Mouse (Mus musculus): ENCODE data around the gene Bahcc1.

The Bahcc1 gene

GRCm38 (mm10) chr11:120232230-120233097 is at the start of gene Bahcc1:
Gene Bahcc1, plus strand, starts transcription at chr11:120232947.
- peak; percentile 100 for DNase-seq

GRCm38 (mm10) chr11:120183180-120183579 is 49.6 kb upstream of the Bahcc1 start:
- DNase-seq, result no peak

- no peak for DNase-seq
Observed at GRCm38 (mm10) chr11:120183708-120184107, 49.0 kb upstream of the Bahcc1 start.

GRCm38 (mm10) chr11:120184371-120185315 is 48.1 kb upstream of the Bahcc1 start:
- DNase-seq, result peak; percentile 88 to 95

- DNase-seq, result peak; percentile 50 to 77
Observed at GRCm38 (mm10) chr11:120185316-120186141, 47.2 kb upstream of the Bahcc1 start.

- DNase-seq, result no peak
Observed at GRCm38 (mm10) chr11:120186145-120186740, 46.5 kb upstream of the Bahcc1 start.

GRCm38 (mm10) chr11:120186821-120187235 is 45.9 kb upstream of the Bahcc1 start:
- DNase-seq, result peak; percentile 26 to 66

- DNase-seq, result peak; percentile 46 to 71
Observed at GRCm38 (mm10) chr11:120187236-120188101, 45.3 kb upstream of the Bahcc1 start.

GRCm38 (mm10) chr11:120188102-120188480 is 44.7 kb upstream of the Bahcc1 start:
- peak; percentile 27 to 66 for DNase-seq

- peak; percentile 65 to 75 for DNase-seq
Observed at GRCm38 (mm10) chr11:120188481-120189441, 44.0 kb upstream of the Bahcc1 start.

GRCm38 (mm10) chr11:120189459-120190312 is 43.1 kb upstream of the Bahcc1 start:
- DNase-seq, result peak; percentile 99 to 100

GRCm38 (mm10) chr11:120190526-120191412 is 42.0 kb upstream of the Bahcc1 start:
- DNase-seq, result peak in 1 of 2 experiments; percentile 34

GRCm38 (mm10) chr11:120198831-120199230 is 33.9 kb upstream of the Bahcc1 start:
- DNase-seq, result no peak

- no peak for DNase-seq
Observed at GRCm38 (mm10) chr11:120199766-120200165, 33.0 kb upstream of the Bahcc1 start.

- DNase-seq, result no peak
Observed at GRCm38 (mm10) chr11:120200621-120201020, 32.1 kb upstream of the Bahcc1 start.

- no peak for DNase-seq
Observed at GRCm38 (mm10) chr11:120204200-120204599, 28.5 kb upstream of the Bahcc1 start.

- no peak for DNase-seq
Observed at GRCm38 (mm10) chr11:120206069-120206668, 26.6 kb upstream of the Bahcc1 start.

Data from kidney, postnatal 36 days (tissue).